Mouse (Mus musculus) midbrain, postnatal 0 days (tissue): ENCODE measurements around the gene Micu1. TPM values are rescaled to one million over a fixed set of nuclear protein-coding genes. Genes with fewer than 3 reads are reported as not detected.

Experiments
- ATAC-seq: fragments of 200-750 bp; cut with Nextera tagmentation; 2 replicates; pipeline ENCODE4 v1.8.0; 2017; ENCODE audit warnings: moderate number of reproducible peaks, mild to moderate bottlenecking, moderate TSS enrichment, moderate library complexity; ENCODE audit not compliant: low FRiP score
- DNase-seq: peaks from one replicate; pipeline ENCODE4 v3.0.0-alpha.2; 2015; ENCODE audit warnings: low spot score
- H3K27ac ChIP-seq: fragments of 300-500 bp; sonication (generic); 2 replicates; pipeline ENCODE4 v1.5.1; 2014; ENCODE audit warnings: low read depth, mild to moderate bottlenecking, low read length, mixed read lengths
- H3K27me3 ChIP-seq: fragments of 300-500 bp; sonication (generic); 2 replicates; pipeline ENCODE4 v1.6.1; 2014; ENCODE audit warnings: low read length, control low read depth, mixed read lengths; ENCODE audit not compliant: insufficient read depth
- H3K36me3 ChIP-seq: fragments of 300-500 bp; sonication (generic); 2 replicates; pipeline ENCODE4 v1.6.1; 2014; ENCODE audit warnings: low read length, control low read depth, mixed read lengths; ENCODE audit not compliant: insufficient read depth
- H3K4me1 ChIP-seq: fragments of 300-500 bp; sonication (generic); 2 replicates; pipeline ENCODE4 v1.6.1; 2014; ENCODE audit warnings: mild to moderate bottlenecking, control low read depth, antibody characterized with exemption, low read length, mixed read lengths; ENCODE audit not compliant: insufficient read depth
- H3K4me2 ChIP-seq: fragments of 300-500 bp; sonication (generic); 2 replicates; pipeline ENCODE4 v1.6.1; 2014; ENCODE audit warnings: low read depth, mild to moderate bottlenecking, low read length, mixed read lengths; ENCODE audit not compliant: poor library complexity, severe bottlenecking
- H3K4me3 ChIP-seq: fragments of 300-500 bp; sonication (generic); 2 replicates; pipeline ENCODE4 v1.5.1; 2014; ENCODE audit warnings: low read depth, mild to moderate bottlenecking, low read length, moderate library complexity
- H3K9ac ChIP-seq: fragments of 300-500 bp; sonication (generic); replicated peaks from 2 replicates; pipeline ENCODE4 v1.6.1; 2014; ENCODE audit warnings: mild to moderate bottlenecking, low read length, moderate library complexity, mixed read lengths; ENCODE audit not compliant: poor library complexity, severe bottlenecking
- H3K9me3 ChIP-seq: fragments of 300-500 bp; sonication (generic); 2 replicates; pipeline ENCODE4 v1.6.1; 2016; ENCODE audit warnings: low read length, control low read depth
- CTCF ChIP-seq: IDR thresholded peaks from 2 replicates; pipeline ENCODE4 v1.5.1; 2016; ENCODE audit warnings: antibody characterized with exemption, mild to moderate bottlenecking
- WGBS: fragments of 180-500 bp; shearing (Covaris S2); extraction: QIAGEN DNeasy Blood & Tissue Kit; methylation state at CpG from one replicate; pipeline ENCODE4 v1.1.7; 2014; 5-methylcytosine and 5-hydroxymethylcytosine counted together
- polyA plus RNA-seq: library from polyadenylated mRNA; unstranded; fragments of >200 nt; fragmentation: Nextera tagmentation; extraction: Ambion mirVana; gene quantifications from 2 replicates; pipeline ENCODE4 v1.2.1, GENCODE M21; 2015
- total RNA-seq: library from RNA; depleted of rRNA; stranded (reverse); fragments of >200 nt; gene quantifications from 2 replicates; pipeline ENCODE4 v1.2.3, GENCODE M21; 2014

Micu1 gene
- total and polyA plus RNA-seq, 2 experiments from 2014 or later = 61.1 to 70.9 TPM

DNA sequence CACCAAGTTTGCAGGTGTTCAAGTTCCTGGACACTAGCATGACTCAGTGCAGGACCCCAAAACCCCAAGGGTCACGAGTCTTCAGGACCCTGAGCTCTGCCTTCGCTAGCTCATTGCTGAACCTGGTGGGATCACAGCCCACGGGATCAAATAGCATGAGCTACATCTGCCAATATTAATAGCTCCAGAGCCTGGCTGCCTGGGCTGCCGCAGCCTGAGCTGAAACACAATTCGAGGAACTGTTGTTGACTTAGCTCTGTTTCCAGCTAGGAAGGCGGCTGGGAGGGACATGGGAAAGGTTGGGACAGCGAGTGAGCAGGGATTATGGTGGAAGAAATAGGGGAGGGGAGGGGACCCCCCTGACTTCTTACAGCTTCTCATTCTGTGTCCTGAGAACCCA is 200.9 kb downstream of the Micu1 start:
- Histone ChIP-seq H3K4me2 (no peak overlapping the region), H3K4me3 (no peak overlapping the region), H3K27me3 (no peaks in the 10 kb centered on the region), H3K9ac (no peak overlapping the region), H3K36me3 (no peaks in the 10 kb centered on the region), H3K4me1 (peaks cover 25% of the 10 kb centered on the region), H3K9me3 (no peaks in the 10 kb centered on the region), H3K27ac (no peak overlapping the region)
- 44% methylated on average over 7 of the region's 7 CpGs for WGBS
- ATAC-seq (no peak), DNase-seq (no peak)
- TF ChIP-seq CTCF = no peak

DNA sequence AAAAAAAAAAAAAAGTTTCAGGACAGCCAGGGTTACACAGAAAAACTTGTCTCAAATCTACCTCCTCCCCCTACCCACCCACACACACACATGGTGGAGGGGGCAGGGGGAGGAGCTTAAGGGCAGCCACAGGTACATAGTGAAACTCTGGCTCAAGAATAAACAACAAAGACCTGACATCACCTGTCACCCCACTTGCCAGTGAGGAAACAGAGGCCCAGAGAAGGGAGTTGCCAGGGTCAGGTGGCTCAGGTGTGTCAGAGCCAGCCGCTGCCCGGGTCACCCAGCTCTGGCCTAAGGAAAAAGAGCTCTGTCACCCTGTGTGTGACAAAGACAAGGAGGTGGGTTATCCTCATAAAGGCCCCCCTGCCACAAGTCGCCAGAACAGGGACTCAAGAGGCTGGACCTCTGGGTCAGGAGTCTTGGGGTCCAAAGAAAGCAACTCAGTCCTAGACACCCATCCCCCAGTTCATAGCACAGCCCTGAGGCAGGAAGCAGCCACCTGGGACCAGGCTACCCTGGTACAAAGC is 204.9 kb downstream of the Micu1 start:
- TF ChIP-seq CTCF = no peak
- no peak overlapping the region for H3K4me3 ChIP-seq
- peaks cover 7% of the 10 kb centered on the region; the same call in 1 of the 2 replicates for H3K4me1 ChIP-seq
- no peaks in the 10 kb centered on the region for H3K9me3 ChIP-seq
- no peaks in the 10 kb centered on the region for H3K27me3 ChIP-seq
- no peak overlapping the region for H3K27ac ChIP-seq
- no peaks in the 10 kb centered on the region for H3K36me3 ChIP-seq
- WGBS = 53% methylated on average over 3 of the region's 3 CpGs
- no peak overlapping the region for H3K4me2 ChIP-seq
- ATAC-seq (no peak), DNase-seq (no peak)
- no peak overlapping the region for H3K9ac ChIP-seq

DNA sequence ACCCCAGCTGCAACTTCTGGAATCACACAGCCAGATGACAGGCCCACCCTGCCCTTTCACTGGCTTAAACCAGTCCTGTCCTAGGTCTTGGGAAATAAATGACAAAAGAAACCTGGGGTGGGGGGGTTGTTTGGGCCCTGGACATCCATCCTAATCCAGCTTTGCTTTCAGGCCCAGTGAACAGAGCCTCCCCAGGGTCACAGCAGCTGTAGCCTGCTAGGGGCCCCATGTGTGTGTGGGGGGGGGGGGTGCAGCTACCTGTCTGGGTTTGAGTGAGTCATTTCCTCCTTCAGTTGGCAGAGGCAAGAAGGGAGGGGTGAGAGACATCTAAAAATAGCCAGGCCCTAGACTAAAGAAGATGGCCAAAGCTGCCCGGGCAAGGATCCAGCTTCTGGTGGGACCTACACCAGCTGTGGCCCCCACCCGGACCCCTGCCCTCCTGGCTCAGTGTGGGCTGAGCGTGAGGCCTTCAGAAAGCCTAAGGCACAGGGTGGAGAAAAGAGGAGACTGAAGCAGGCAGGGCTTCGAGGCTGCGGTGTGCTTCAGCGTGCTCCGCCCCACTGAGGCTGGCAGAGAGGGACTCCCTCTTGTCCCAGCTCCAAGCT is 205.5 kb downstream of the Micu1 start:
- TF ChIP-seq CTCF = no peak
- no peaks in the 10 kb centered on the region for H3K27me3 ChIP-seq

DNA sequence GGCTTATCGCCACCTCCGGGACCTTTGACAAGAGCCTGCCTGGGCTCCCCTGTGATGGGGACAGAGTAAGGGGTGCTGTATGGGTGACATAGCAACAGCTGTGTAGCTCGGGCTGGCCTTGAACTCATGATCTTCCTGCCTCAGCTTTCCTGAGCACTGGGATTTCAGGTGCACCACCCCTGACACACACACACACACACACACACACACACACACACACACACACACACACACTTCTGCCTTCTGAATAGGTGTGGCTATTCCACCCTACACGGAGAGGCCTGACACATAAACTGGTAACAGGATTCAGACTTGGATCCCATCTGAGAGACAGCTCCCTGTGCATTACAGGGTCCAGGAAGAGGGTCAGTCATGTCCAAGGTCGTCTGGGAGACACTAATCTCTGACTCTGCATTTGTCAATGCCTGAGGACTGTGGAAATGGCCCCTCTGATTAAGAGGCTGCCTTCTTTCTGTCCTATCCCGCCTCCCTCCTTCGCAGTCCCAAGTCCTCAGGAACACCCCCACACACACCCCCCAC is 206.6 kb downstream of the Micu1 start:
- TF ChIP-seq CTCF = no peak
- no peak overlapping the region for H3K9ac ChIP-seq
- no peaks in the 10 kb centered on the region for H3K9me3 ChIP-seq
- 51% methylated on average over 7 of the region's 7 CpGs for WGBS
- H3K36me3 ChIP-seq = no peaks in the 10 kb centered on the region
- ATAC-seq (no peak), DNase-seq (no peak)
- H3K27ac ChIP-seq = no peak overlapping the region
- H3K4me3 ChIP-seq = no peak overlapping the region
- no peak overlapping the region for H3K4me2 ChIP-seq
- no peaks in the 10 kb centered on the region for H3K27me3 ChIP-seq
- no peaks in the 10 kb centered on the region for H3K4me1 ChIP-seq

More for the DNA sequence above, 205.5 kb downstream of the Micu1 start:
- Histone ChIP-seq H3K27ac (no peak overlapping the region), H3K36me3 (no peaks in the 10 kb centered on the region), H3K9me3 (no peaks in the 10 kb centered on the region), H3K9ac (no peak overlapping the region), H3K4me2 (no peak overlapping the region), H3K4me1 (peaks cover 6% of the 10 kb centered on the region; the same call in 1 of the 2 replicates), H3K4me3 (no peak overlapping the region)
- DNase-seq (no peak), ATAC-seq (no peak)
- 33% methylated on average over 7 of the region's 7 CpGs for WGBS

DNA sequence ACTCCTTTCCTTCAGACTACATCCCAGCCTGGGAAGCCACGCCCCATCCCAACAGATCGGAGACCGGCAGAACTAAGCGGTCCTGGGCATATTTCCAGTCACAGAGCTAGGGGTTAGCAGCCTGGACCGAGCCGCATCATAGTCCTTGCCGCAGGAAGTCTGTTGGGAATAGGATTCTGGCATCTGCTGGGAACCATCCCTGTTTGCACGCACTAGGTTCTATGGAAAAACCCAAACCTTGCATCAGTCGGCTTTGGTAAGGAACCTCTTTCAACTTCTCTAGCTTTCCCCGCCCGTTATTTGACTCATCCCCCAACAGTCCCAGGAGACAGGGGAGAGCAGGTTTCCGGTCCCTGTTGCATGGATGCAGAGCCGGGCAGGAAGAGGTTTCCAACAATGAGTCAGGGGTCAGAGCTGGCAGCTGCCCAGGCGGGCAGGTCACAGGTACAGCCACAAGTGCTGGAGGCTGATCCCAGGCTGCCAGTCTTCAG is 207.1 kb downstream of the Micu1 start:
- no peak overlapping the region for H3K27ac ChIP-seq
- no peak overlapping the region for H3K4me3 ChIP-seq
- no peaks in the 10 kb centered on the region for H3K36me3 ChIP-seq
- H3K4me1 ChIP-seq = no peaks in the 10 kb centered on the region
- no peak for TF ChIP-seq CTCF
- WGBS = 10% methylated on average over 14 of the region's 14 CpGs
- DNase-seq = peak; percentile 58
- H3K4me2 ChIP-seq = no peak overlapping the region
- no peak for ATAC-seq
- no peaks in the 10 kb centered on the region for H3K27me3 ChIP-seq
- H3K9me3 ChIP-seq = no peaks in the 10 kb centered on the region
- no peak overlapping the region for H3K9ac ChIP-seq

DNA sequence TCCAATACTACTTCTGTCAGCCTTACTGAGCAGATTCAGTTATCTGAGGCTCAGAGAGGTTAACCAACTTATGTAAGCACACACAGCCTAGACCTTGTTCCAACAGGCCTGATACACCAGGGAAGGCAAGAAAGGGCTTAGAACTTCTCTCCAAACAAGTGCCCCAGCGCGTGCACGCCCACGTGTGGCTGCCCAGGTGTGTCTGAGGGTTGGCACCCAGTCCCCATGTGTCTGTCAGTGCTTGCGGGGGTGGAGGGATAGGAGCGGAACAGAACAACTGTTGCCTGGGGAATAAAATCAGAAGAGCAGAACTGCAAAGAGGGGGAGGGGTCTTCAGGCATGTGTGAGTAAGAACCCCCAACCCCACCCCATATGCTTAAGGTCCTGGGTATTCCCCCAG is 208.8 kb downstream of the Micu1 start:
- DNase-seq (no peak), ATAC-seq (no peak)
- WGBS = 40% methylated on average over 6 of the region's 6 CpGs
- Histone ChIP-seq H3K9me3 (no peaks in the 10 kb centered on the region), H3K4me1 (no peaks in the 10 kb centered on the region), H3K4me3 (no peak overlapping the region), H3K27ac (no peak overlapping the region), H3K27me3 (no peaks in the 10 kb centered on the region), H3K36me3 (no peaks in the 10 kb centered on the region), H3K9ac (no peak overlapping the region), H3K4me2 (peak overlapping the region; percentile 25)
- TF ChIP-seq CTCF = peak; percentile 9; the same call in 1 of the 2 replicates
